Mouse (Mus musculus): ENCODE results near the gene Vsig8.

GRCm38 (mm10) chr1:172555638-172556037, at the start of gene Vsig8:
- no peak for TF ChIP-seq FLI1 (IDR thresholded peaks at IDR 0.05; ENCODE audit: low read length)
- no peak for TF ChIP-seq GATA1 (IDR thresholded peaks at IDR 0.05; ENCODE audit: borderline replicate concordance, low read length)
